ENCODE assay signal across 8 mouse cellular contexts in genomic region chr11:23954323-23954722, GRCm38 (mm10). TPM values are rescaled to one million over a fixed set of nuclear protein-coding genes. Genes with fewer than 3 reads are reported as not detected.
A peak's percentile ranks its signal among the peaks of the same experiment; 100 is the strongest.
DNase-seq lines count a peak whose midpoint lies in the region; ATAC-seq lines count a peak whose summit lies in the region.

No protein-coding gene starts in this region.

- no peak overlapping the region for H3K4me3 ChIP-seq in kidney, embryonic 16.5 days (ENCODE audit: low read length)
- no peak overlapping the region for H3K4me3 ChIP-seq in forebrain, embryonic 14.5 days (ENCODE audit: low read depth, low read length)

- ATAC-seq in kidney, embryonic 16.5 days (ENCODE audit: low FRiP score, low TSS enrichment) = no peak
- 0 out of 2 replicates have a peak, but pooled peaks have one; percentile 20 for ATAC-seq in forebrain, embryonic 14.5 days

- H3K4me1 ChIP-seq in kidney, embryonic 16.5 days (ENCODE audit: insufficient read depth, low read length) = no peaks in the 10 kb centered on the region
- no peaks in the 10 kb centered on the region for H3K4me1 ChIP-seq in forebrain, embryonic 14.5 days (ENCODE audit: control insufficient read depth, insufficient read depth, low read length)

- DNase-seq in kidney, adult 9 months = peak; percentile 10
- peak; percentile 28 for DNase-seq in Muller cell, postnatal 12 days (ENCODE audit: inconsistent ontology term)
- peak; percentile 65 for DNase-seq in forebrain, embryonic 14.5 days (ENCODE audit: low spot score)
- DNase-seq in naive thymus-derived CD4-positive, alpha-beta T cell, adult 2 months (ENCODE audit: low read depth) = peak; percentile 66
- no peak for DNase-seq in kidney, adult 11 months
- no peak for DNase-seq in adrenal gland, postnatal 36 days
- DNase-seq in ovary, adult 18-20 months (ENCODE audit: low spot score) = no peak

- no peaks in the 10 kb centered on the region for H3K36me3 ChIP-seq in kidney, embryonic 16.5 days (ENCODE audit: insufficient read depth, low read length)
- H3K36me3 ChIP-seq in forebrain, embryonic 14.5 days (ENCODE audit: control insufficient read depth, insufficient read depth, low read length) = no peaks in the 10 kb centered on the region

- H3K27ac ChIP-seq in kidney, embryonic 16.5 days (ENCODE audit: low read length) = no peak overlapping the region
- no peak overlapping the region for H3K27ac ChIP-seq in forebrain, embryonic 14.5 days (ENCODE audit: low read depth, low read length)

- no peak overlapping the region for H3K9ac ChIP-seq in kidney, embryonic 16.5 days (replicated peaks; ENCODE audit: low read length)
- no peak overlapping the region for H3K9ac ChIP-seq in forebrain, embryonic 14.5 days (ENCODE audit: low read length)

- no peaks in the 10 kb centered on the region; the same call in 1 of the 2 replicates for H3K27me3 ChIP-seq in kidney, embryonic 16.5 days (ENCODE audit: insufficient read depth, low read length)
- no peaks in the 10 kb centered on the region for H3K27me3 ChIP-seq in forebrain, embryonic 14.5 days (replicated peaks; ENCODE audit: control insufficient read depth, insufficient read depth, low read length)

- WGBS in kidney, embryonic 16.5 days = 4% methylated on average over 4 of the region's 4 CpGs
- WGBS in forebrain, embryonic 14.5 days = 2% methylated on average over 4 of the region's 4 CpGs

- H3K9me3 ChIP-seq in kidney, embryonic 16.5 days (ENCODE audit: low read length) = peaks cover 5% of the 10 kb centered on the region; the same call in 1 of the 2 replicates
- no peaks in the 10 kb centered on the region for H3K9me3 ChIP-seq in forebrain, embryonic 14.5 days (replicated peaks; ENCODE audit: control insufficient read depth, low read length)

- H3K4me2 ChIP-seq in kidney, embryonic 16.5 days (replicated peaks; ENCODE audit: low read depth, low read length) = no peak overlapping the region
- no peak overlapping the region for H3K4me2 ChIP-seq in forebrain, embryonic 14.5 days (ENCODE audit: low read length)

RNA-seq across cellular contexts. Expression of gene Papolg, which starts 59.3 kb away (rescaled TPM):
- polyA plus RNA-seq in kidney, embryonic 16.5 days (2015; fragmentation: Nextera tagmentation; extraction: Ambion mirVana) = 12.9 and 13.2 TPM in 2 replicates
- polyA plus RNA-seq in forebrain, embryonic 14.5 days (2014; fragmentation: Nextera tagmentation; extraction: Ambion mirVana) = 28.9 and 31.6 TPM in 2 replicates
- total RNA-seq in adrenal gland, postnatal 36 days (2021) = 10 to 100 TPM; 10.8 to 12.9 TPM

Comparison
In these comparisons a context has a peak if more than half of its experiments do, and no peak if none do; other contexts are left out.
1. DNase-seq: peak in kidney, adult 9 months (single experiment), Muller cell, postnatal 12 days (single experiment), forebrain, embryonic 14.5 days (single experiment) and naive thymus-derived CD4-positive, alpha-beta T cell, adult 2 months (single experiment); none in kidney, adult 11 months (single experiment), adrenal gland, postnatal 36 days (0 of 2) and ovary, adult 18-20 months (single experiment).